Mouse (Mus musculus) 416B (cell line): ENCODE results near the gene Snrpa.
A peak's percentile ranks its signal among the peaks of the same experiment; 100 is the strongest.

ENCODE experiments used
- DNase-seq: peaks from one replicate; pipeline ENCODE4 v3.0.0; 2011; ENCODE audit warnings: low read depth

Snrpa gene

DNA sequence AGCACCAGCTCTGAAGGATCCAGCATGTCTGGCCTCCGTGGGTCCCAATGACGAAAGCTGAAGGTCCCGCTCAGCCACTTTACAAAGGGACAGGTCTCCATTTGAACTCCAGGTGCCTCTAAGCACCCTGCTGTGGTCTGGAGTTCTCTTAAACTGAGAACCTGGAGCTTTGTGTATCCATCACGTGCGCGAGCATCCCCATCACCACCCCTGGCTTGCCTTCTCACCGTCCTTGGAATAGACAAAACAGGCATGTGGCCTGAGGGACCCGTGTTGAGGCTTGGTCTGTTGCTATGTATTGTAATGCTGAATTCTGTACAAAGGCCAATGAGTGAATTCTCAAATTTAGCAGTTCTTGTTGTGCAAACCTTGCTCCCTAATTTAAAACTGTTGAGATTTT, 2.7 kb upstream of the Snrpa start:
- DNase-seq: no peak

DNA sequence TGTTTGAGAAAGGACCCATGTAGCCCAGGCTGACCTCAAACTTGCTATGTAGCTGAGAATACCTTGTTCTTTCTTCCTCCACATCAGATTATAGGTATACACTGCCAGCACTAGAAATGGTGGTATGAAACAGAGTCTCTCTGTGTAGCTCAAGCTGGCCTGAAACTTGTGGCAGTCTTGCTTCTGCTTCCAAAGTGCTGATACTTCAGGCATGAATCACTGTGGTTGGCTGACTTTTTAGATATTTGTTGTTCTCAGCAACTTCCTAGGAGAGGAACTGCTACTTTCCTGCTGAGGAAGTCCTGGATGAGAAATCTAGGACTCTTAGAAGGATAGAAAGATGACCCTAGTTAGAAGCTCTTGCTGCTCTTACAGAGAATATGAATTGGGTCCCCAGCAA, 2.3 kb upstream of the Snrpa start:
- DNase-seq: no peak

- DNase-seq: no peak
Measured at GRCm38 (mm10) chr7:27197634-27198033, 1.6 kb upstream of the Snrpa start.

GRCm38 (mm10) chr7:27197136-27197535, 1.1 kb upstream of the Snrpa start:
- DNase-seq: no peak

GRCm38 (mm10) chr7:27193731-27194130, 2.3 kb downstream of the Snrpa start:
- DNase-seq: peak; percentile 29

GRCm38 (mm10) chr7:27192434-27192833, 3.6 kb downstream of the Snrpa start:
- no peak for DNase-seq

GRCm38 (mm10) chr7:27189271-27189931, 6.7 kb downstream of the Snrpa start:
- DNase-seq: peak; percentile 32

- no peak for DNase-seq
Measured at GRCm38 (mm10) chr7:27185986-27186385, 10.1 kb downstream of the Snrpa start.

GRCm38 (mm10) chr7:27184964-27185363, 11.1 kb downstream of the Snrpa start:
- peak; percentile 76 for DNase-seq

DNA sequence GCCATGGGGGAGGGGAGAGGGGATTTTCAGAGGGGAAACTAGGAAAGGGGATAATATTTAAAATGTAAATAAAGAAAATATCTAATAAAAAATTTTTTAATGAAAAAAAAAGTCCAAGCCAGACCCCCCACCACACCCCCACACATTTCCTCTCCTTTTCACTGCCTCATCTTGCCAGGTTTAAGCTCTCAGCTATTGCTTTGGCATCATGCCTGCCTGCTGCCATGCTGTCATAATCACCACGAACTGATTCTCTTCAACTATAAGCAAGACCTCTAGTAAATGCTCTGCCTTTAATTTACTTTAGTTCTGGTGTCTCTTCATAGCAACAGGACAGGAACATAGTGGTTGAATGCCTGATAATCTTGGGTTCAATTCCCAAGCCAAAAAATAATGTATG, 13.6 kb downstream of the Snrpa start:
- DNase-seq: no peak

GRCm38 (mm10) chr7:27180837-27181695, 15.0 kb downstream of the Snrpa start, which contains the start of the genes Gm21983 and Mia:
Gm21983 (minus strand) TSS chr7:27181086.
Mia (minus strand) TSS chr7:27181157.
- DNase-seq: no peak

DNA sequence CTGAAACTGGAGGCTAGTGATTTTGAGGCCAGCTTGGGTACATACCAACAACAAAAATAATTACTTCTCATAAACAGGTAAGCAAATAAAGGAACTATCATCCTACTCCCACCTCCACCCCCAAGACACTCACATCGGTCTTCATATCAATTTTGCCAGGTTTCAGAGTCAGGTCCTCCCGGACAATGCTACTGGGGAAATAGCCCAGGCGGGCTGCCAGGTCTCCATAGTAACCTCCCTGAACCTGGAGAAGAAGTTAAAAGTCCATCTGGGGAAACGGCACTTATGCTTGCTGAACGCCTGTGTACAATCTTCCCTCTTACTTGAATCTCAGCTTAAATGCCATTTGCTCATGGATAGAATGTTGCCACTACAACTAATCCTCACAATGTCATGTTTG, 16.0 kb downstream of the Snrpa start:
- DNase-seq: no peak

DNA sequence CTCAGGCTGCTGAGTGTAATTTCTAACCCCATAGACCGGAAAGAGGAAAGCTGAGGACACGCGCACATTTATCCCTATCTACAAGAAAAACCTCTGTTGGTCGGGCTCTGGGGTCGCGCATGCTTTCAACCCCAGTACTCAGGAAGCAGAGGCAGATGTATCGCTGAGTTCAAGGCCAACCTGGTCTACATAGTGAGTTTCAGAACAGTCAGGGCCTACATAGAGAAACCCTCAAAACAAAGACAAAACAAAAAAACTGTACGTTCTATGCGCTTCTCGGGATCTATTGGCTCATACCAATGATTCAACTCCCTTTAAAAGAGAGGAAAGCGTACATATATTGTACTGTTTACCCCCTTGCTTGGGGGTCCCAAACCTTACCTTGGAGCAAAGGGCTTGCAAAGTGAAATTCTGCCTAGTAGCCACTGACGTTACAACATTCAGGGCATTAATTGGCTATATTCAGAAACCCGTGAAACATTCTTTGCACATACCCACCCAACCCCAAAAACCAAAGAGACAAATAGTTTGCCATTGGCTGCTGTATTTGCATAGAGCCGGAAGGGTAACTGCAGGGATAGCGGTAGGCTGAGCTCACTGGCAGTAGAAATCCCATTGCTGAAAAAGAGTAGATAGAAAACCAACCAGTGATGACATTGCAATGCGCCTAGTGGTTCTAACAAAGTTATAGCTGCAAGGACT, 16.7 kb downstream of the Snrpa start:
- DNase-seq: peak; percentile 22

GRCm38 (mm10) chr7:27178324-27179216, 17.5 kb downstream of the Snrpa start, which contains the start of gene Rab4b:
Rab4b (minus strand) TSS chr7:27178896.
- peak; percentile 100 for DNase-seq

- DNase-seq: no peak
Measured at GRCm38 (mm10) chr7:27177942-27178323, 18.1 kb downstream of the Snrpa start.

GRCm38 (mm10) chr7:27174896-27175295, 21.2 kb downstream of the Snrpa start:
- DNase-seq: no peak

DNA sequence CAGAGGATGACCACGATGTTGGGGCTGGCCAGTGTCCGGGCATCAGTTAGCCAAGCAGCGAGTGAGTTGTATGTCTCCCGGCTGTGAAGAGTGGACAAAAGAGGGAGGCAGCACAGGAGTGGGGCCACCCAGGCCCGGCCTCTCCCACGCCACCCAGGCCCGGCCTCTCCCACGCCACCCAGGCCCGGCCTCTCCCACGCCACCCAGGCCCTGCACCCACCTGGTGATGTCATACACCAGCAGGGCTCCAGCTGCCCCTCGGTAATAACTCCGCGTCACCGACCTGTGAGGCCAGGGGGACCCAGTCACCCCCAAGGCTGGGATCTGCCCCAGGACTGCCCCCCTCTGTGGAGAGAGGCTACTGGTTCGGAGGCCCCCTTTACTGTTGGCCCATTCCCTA, 21.6 kb downstream of the Snrpa start:
- DNase-seq: no peak

DNA sequence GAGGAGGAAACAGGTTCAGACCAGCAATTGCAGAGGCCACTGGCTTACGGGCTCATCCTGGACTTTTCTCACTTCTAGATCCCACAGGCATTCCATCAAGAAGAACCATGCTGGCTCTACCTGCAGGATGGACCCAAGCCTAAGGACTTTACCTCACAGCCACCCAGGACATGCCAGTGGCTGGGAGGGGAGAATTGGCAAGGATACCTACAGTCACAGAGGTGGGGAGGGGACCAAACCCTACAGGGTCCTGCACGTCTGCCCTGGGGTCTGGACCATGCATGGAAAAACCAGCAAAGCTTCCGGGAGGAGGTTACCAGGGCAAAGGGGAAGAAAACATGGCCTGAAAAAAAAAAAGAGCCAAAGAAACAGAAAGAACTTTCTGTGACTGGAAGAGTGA, 25.1 kb downstream of the Snrpa start:
- DNase-seq: no peak

DNA sequence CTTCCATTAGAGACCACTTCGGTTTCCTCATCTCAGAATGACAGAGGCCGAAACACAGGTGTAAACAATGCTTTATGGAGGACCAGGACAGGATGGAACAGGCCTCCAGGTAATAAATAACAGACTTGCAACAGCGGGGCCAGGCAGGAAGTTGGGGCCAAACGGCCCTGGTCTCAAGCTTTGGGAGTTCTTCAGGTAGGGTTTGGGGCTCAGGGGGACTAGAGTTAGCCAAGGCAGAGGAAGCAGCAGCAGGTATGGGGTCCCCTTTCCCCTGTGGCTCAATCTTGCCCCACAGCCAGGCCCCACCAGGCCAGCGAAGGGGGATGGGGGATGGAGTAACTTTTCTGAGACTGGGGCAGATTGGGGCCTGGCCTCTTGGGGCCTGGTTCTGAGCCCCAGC, 27.7 kb downstream of the Snrpa start:
- DNase-seq: no peak

- no peak for DNase-seq
Measured at GRCm38 (mm10) chr7:27167475-27168094, 28.5 kb downstream of the Snrpa start.
